Mouse (Mus musculus) inflammation-experienced regulatory T-cells, adult 6 months (primary cell): ENCODE measurements around the gene C8a. TPM values are rescaled to one million over a fixed set of nuclear protein-coding genes. Genes with fewer than 3 reads are reported as not detected.

Experiments
- ATAC-seq: one replicate; pipeline ENCODE4 v1.8.0; 2017
- polyA plus RNA-seq, 3 experiments: library from polyadenylated mRNA; unstranded; fragments of 100-300 nt; shearing (Covaris generic); gene quantifications; one replicate each; pipeline ENCODE4 v1.2.1; 2017

C8a gene
- polyA plus RNA-seq, 3 experiments from 2014 or later = not detected

- no peak for ATAC-seq
Measured at GRCm38 (mm10) chr4:104838342-104838741, 37.9 kb downstream of the C8a start.

GRCm38 (mm10) chr4:104835096-104835495 lies 41.1 kb downstream of the C8a start:
- ATAC-seq = no peak

GRCm38 (mm10) chr4:104828939-104829338 lies 47.3 kb downstream of the C8a start:
- no peak for ATAC-seq

GRCm38 (mm10) chr4:104824381-104825077 lies 51.7 kb downstream of the C8a start:
- ATAC-seq = no peak

- no peak for ATAC-seq
Measured at GRCm38 (mm10) chr4:104823597-104824101, 52.5 kb downstream of the C8a start.

- ATAC-seq = no peak
Measured at GRCm38 (mm10) chr4:104819891-104820290, 56.3 kb downstream of the C8a start.

GRCm38 (mm10) chr4:104818986-104819385 lies 57.2 kb downstream of the C8a start:
- no peak for ATAC-seq

GRCm38 (mm10) chr4:104817509-104817908 lies 58.7 kb downstream of the C8a start:
- ATAC-seq = no peak

- ATAC-seq = no peak
Measured at GRCm38 (mm10) chr4:104816519-104817232, 59.5 kb downstream of the C8a start.

GRCm38 (mm10) chr4:104813617-104814016 lies 62.6 kb downstream of the C8a start:
- no peak for ATAC-seq

- no peak for ATAC-seq
Measured at GRCm38 (mm10) chr4:104810710-104811286, 65.4 kb downstream of the C8a start.

GRCm38 (mm10) chr4:104805414-104806257 lies 70.6 kb downstream of the C8a start:
- ATAC-seq = no peak

- ATAC-seq = no peak
Measured at GRCm38 (mm10) chr4:104804100-104804499, 72.1 kb downstream of the C8a start.

- ATAC-seq = no peak
Measured at GRCm38 (mm10) chr4:104801625-104802024, 74.6 kb downstream of the C8a start.

- no peak for ATAC-seq
Measured at GRCm38 (mm10) chr4:104798951-104799350, 77.2 kb downstream of the C8a start.

- ATAC-seq = no peak
Measured at GRCm38 (mm10) chr4:104792111-104792510, 84.1 kb downstream of the C8a start.

GRCm38 (mm10) chr4:104782346-104782745 lies 93.9 kb downstream of the C8a start:
- ATAC-seq = no peak

- no peak for ATAC-seq
Measured at GRCm38 (mm10) chr4:104781441-104781840, 94.8 kb downstream of the C8a start.

- ATAC-seq = no peak
Measured at GRCm38 (mm10) chr4:104779460-104779859, 96.7 kb downstream of the C8a start.

GRCm38 (mm10) chr4:104775601-104776000 lies 100.6 kb downstream of the C8a start:
- ATAC-seq = no peak

- ATAC-seq = no peak
Measured at GRCm38 (mm10) chr4:104770331-104770730, 105.9 kb downstream of the C8a start.

- ATAC-seq = no peak
Measured at GRCm38 (mm10) chr4:104769602-104770001, 106.6 kb downstream of the C8a start.

- no peak for ATAC-seq
Measured at GRCm38 (mm10) chr4:104768190-104768589, 108.0 kb downstream of the C8a start.
